Mouse (Mus musculus) small intestine, adult 2 months (tissue): Measurements from ENCODE around the gene Olfr1271.

Experiments used
- CTCF ChIP-seq: fragments of 200-500 bp; IDR thresholded peaks from 2 replicates; pipeline ENCODE4 v1.5.1; 2012; ENCODE audit warnings: low read depth, mild to moderate bottlenecking, control low read depth, inconsistent platforms, low read length, moderate library complexity, mixed read lengths; ENCODE audit not compliant: insufficient replicate concordance, insufficient read length; ENCODE audit errors: extremely low read depth
- POLR2A ChIP-seq: fragments of 200-500 bp; IDR thresholded peaks from 2 replicates; pipeline ENCODE4 v1.6.1; 2012; ENCODE audit warnings: low read depth, mild to moderate bottlenecking, control low read depth, inconsistent platforms, low read length, moderate library complexity

DNA sequence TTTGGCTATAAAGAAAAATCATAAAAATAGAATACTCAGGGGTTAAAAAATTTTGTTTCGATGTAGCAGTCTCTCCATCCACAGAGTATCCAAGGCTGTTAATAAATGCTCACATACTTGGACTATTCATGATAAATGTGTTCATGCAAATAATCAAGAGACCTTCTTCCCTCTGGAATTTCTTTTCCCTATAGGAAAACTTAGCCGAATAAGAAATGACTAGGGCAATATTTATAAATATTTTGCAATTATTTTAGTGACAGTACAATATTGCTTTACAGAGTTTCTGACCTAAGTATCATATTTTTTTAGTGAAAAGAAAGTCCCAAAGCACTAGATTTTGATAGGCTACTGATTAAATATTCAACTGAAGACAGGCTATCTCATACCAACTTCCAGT is at the start of gene Olfr1271:
- TF ChIP-seq CTCF (no peak), POLR2A (no peak)
